Mouse (Mus musculus): ENCODE data around the gene Hoxb1.

Gene Hoxb1

GRCm38 (mm10) chr11:96365441-96366091 lies at the start of gene Hoxb1:
TSS of gene Hoxb1 (plus strand) at chr11:96365752.
- in situ Hi-C loops (cut with MboI; ENCODE audit: low pct_unique_long_range_greater_than_20kb in 1 of 2, low sequenced_read_pairs in 2 of 2, unreplicated experiment in 1 of 2) = no loop called here

GRCm38 (mm10) chr11:96316696-96317607 lies 48.6 kb upstream of the Hoxb1 start:
- in situ Hi-C loops (cut with MboI; ENCODE audit: low pct_unique_long_range_greater_than_20kb in 1 of 2, low sequenced_read_pairs in 2 of 2, unreplicated experiment in 1 of 2) = loop anchor here (25.0 kb wide), 1 partner anchor 545 kb away; no protein-coding TSS in a partner anchor

DNA sequence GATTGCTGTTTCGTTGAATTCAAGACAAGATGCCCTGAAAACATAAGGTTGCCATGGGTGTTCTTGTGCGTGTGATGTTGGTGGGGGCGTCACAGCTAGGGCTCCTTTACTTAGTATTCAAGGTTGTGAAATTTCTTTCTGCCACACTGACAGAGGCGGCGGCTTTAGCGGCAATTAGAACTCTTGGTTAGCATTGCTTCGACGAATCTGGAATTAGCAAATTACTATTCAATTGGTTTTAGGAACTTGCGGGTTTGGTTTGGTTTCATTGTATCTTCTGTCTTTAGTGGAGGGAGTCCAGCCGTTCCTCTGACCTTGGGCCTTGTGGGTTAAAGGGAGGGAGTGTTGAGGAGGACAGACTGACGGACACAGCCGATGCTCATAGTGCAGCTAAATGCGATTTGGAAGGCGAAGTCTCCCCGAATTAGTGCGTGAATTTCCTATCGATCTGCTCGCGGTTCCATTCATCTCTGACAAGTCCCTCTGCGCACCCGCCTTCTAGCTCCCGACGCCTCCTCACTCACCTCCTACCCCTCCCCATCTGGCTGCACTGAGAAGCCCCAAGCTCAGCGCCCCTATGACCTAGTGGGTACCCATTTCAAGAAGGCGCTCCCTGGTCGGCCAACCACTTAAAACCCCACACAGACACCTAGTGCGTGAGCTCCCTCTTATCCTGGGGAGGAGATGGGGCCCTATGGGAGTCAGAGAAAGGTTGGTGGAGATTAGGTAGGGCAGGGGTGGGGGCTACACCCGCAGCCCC lies 47.8 kb upstream of the Hoxb1 start, which contains the start of gene Hoxb4:
TSS of gene Hoxb4 (plus strand) at position 660 of the 760 bp plus-strand sequence.
- in situ Hi-C loops (cut with MboI; ENCODE audit: low pct_unique_long_range_greater_than_20kb in 1 of 2, low sequenced_read_pairs in 2 of 2, unreplicated experiment in 1 of 2) = loop anchor here (25.0 kb wide), 1 partner anchor 545 kb away; no protein-coding TSS in a partner anchor

DNA sequence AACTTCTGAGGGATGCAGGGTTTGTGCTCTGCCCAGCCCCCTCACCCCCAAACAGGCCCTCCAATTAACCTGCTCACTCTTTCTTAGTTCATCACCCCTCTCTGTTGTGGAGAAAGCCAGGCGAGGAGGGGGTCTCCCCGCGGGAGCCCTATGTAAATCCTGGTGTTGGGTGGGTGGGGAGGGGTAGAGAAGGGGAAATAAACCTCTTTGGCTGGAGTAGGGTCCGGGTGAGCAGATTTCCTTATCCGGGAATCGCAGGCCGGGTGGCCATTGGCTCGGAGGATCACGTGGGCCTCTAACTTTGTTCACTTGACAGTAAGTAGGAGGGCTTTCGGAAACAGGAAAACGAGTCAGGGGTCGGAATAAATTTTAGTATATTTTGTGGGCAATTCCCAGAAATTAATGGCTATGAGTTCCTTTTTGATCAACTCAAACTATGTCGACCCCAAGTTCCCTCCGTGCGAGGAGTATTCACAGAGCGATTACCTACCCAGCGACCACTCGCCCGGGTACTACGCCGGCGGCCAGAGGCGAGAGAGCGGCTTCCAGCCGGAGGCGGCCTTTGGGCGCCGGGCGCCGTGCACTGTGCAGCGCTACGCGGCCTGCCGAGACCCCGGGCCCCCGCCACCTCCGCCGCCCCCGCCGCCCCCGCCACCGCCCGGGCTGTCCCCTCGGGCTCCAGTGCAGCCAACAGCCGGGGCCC lies 47.0 kb upstream of the Hoxb1 start:
- in situ Hi-C loops (cut with MboI; ENCODE audit: low pct_unique_long_range_greater_than_20kb in 1 of 2, low sequenced_read_pairs in 2 of 2, unreplicated experiment in 1 of 2) = loop anchor here (25.0 kb wide), 1 partner anchor 544 kb away; no protein-coding TSS in a partner anchor

DNA sequence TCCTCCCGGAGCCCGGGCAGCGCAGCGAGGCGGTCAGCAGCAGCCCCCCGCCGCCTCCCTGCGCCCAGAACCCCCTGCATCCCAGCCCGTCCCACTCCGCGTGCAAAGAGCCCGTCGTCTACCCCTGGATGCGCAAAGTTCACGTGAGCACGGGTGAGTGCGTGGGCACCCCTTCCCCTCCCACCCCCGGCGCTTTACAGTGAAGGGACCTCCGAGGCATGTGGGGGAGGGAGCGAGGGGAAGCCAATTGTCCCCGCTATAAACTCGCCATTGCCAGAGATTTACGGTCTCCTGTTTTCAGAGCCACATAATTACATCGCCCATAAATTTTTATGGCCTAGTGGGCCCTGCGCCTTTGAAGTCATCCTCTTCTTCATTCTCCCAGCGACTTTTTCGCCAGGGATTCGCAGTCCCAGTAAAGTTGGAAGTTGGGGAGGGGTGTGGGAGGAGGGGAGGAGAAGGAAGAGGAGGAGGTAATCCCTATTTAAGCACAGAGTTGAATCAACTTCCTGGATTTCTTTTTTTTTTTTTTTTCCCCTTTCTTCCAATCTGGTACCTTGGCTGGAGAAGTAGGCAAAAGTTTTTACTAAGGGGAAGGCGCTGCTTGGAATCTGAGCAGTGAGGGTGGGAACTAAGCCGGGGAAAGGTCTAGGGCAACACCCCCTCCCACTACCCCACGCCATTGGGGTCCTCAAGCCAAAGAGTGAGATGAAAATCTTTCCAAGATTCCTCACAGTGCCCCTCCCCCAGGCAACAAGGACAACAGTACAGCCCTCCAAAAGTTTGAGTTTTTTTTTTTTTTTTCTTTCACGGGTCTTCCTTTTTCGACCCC lies 46.3 kb upstream of the Hoxb1 start:
- in situ Hi-C loops (cut with MboI; ENCODE audit: low pct_unique_long_range_greater_than_20kb in 1 of 2, low sequenced_read_pairs in 2 of 2, unreplicated experiment in 1 of 2) = loop anchor here (25.0 kb wide), 1 partner anchor 543 kb away; no protein-coding TSS in a partner anchor

DNA sequence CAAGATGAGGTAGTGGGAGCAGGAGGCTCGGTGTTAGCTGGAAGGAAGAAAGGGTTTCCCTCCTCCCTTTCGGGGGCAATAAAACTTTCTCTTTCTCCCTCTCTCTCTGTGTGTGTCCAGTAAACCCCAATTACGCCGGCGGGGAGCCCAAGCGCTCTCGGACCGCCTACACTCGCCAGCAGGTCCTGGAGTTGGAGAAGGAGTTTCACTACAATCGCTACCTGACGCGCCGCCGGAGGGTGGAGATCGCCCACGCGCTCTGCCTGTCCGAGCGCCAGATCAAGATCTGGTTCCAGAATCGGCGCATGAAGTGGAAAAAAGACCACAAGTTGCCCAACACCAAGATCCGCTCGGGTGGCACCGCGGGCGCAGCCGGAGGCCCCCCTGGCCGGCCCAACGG lies 45.6 kb upstream of the Hoxb1 start:
- in situ Hi-C loops (cut with MboI; ENCODE audit: low pct_unique_long_range_greater_than_20kb in 1 of 2, low sequenced_read_pairs in 2 of 2, unreplicated experiment in 1 of 2) = loop anchor here (10.0 to 25.0 kb wide), 2 partner anchors 145 to 542 kb away; no protein-coding TSS in a partner anchor

- in situ Hi-C loops (cut with MboI; ENCODE audit: low pct_unique_long_range_greater_than_20kb in 1 of 2, low sequenced_read_pairs in 2 of 2, unreplicated experiment in 1 of 2) = loop anchor here (10.0 to 25.0 kb wide), 2 partner anchors 146 to 542 kb away; no protein-coding TSS in a partner anchor
These were observed 44.9 kb upstream of the Hoxb1 start for GRCm38 (mm10) chr11:96320688-96321087.

- in situ Hi-C loops (cut with MboI; ENCODE audit: low pct_unique_long_range_greater_than_20kb in 1 of 2, low sequenced_read_pairs in 2 of 2, unreplicated experiment in 1 of 2) = loop anchor here (10.0 to 25.0 kb wide), 2 partner anchors 147 to 540 kb away; no protein-coding TSS in a partner anchor
These were observed 43.7 kb upstream of the Hoxb1 start for GRCm38 (mm10) chr11:96321846-96322245.

DNA sequence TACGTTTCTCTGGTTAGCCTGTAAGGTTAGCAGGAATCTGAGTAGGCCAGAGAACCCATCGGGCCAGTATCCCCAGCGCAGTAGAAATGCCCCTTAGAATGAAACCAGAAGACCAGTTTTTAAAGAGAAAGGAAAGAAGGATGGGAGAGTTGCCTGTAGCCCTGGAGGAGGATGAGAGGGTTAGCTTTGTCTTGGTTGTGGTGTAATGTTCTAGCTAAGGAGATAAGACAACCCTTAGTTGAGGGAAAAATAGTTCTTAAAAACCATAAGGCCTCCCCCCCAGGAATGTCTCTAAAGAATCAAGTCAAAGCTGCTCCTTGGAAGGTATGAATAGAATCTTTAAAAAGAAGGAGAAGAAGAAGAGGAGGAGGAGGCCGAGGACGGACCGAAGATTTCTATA lies 42.8 kb upstream of the Hoxb1 start:
- in situ Hi-C loops (cut with MboI; ENCODE audit: low pct_unique_long_range_greater_than_20kb in 1 of 2, low sequenced_read_pairs in 2 of 2, unreplicated experiment in 1 of 2) = loop anchor here (10.0 to 25.0 kb wide), 2 partner anchors 148 to 540 kb away; no protein-coding TSS in a partner anchor

DNA sequence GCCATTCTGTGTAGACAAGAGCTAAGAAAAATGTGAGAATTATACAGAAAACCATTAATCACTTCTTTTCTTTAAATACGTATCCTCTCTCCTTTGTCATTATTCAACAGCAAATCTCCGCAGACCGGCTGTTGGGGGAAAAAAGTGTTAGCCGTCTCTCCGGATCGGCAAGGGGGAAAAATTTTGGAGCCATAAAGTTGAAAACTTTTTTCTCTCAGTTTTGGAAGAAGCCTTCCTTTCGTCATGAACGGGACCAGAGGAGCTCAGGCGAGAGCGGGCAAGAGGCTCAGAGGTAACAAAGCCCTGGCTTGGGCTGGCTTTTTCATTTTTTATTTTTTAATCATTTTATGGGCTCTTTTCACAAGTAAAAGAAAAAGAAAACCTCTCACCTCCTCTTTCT lies 42.4 kb upstream of the Hoxb1 start, which contains the start of gene Hoxb3:
TSS of gene Hoxb3 (plus strand) at position 173 of the 400 bp plus-strand sequence.
- in situ Hi-C loops (cut with MboI; ENCODE audit: low pct_unique_long_range_greater_than_20kb in 1 of 2, low sequenced_read_pairs in 2 of 2, unreplicated experiment in 1 of 2) = loop anchor here (10.0 to 25.0 kb wide), 2 partner anchors 148 to 539 kb away; no protein-coding TSS in a partner anchor

- in situ Hi-C loops (cut with MboI; ENCODE audit: low pct_unique_long_range_greater_than_20kb in 1 of 2, low sequenced_read_pairs in 2 of 2, unreplicated experiment in 1 of 2) = loop anchor here (10.0 to 25.0 kb wide), 2 partner anchors 149 to 538 kb away; no protein-coding TSS in a partner anchor
These were observed 41.4 kb upstream of the Hoxb1 start for GRCm38 (mm10) chr11:96324125-96324524.

DNA sequence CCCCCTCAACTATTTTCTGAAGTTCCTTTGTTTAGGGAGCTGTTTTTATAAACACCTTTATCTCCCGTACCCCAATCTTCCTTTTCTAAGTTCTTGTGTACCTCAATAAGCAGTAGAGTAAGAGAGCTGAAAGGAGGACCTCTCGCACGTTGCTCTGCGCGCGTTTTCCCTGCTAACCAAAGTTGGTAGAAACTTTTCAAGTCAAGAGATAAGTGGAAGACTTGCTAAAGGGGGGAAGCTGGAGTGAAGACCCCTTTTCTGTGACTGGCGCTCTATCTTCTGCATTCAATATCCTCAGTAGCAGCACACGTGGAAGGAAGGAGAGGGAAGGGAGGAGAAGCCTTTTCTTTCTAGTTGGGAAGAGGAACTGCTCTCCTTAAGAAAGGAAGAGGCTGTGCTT lies 40.6 kb upstream of the Hoxb1 start:
- in situ Hi-C loops (cut with MboI; ENCODE audit: low pct_unique_long_range_greater_than_20kb in 1 of 2, low sequenced_read_pairs in 2 of 2, unreplicated experiment in 1 of 2) = loop anchor here (10.0 to 25.0 kb wide), 3 partner anchors 150 to 687 kb away; partner anchors contain the start of gene Sp6 (in 1 of the 2)

DNA sequence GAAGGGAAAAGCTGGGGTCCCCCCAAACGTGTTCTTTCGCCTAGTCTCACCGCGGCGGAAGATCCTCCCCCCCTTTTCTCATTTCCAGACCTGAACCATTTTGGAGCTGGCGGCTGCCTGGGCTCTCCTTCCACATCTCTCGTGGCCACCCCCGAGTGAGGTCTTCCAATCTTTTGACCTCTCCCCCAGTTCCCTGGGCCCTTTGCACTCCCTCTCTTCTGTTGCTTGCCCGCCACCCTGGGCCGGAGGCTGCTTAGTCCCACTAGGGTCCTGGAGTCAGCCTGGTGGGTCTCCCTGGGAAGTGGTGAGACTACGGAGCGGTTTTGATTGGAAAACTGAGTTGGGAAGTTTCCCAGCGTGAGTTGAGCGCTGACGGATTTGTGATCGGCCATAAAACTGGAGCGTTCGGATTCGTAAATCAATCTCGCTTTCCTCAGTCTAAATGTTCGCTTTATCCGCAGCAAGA lies 39.8 kb upstream of the Hoxb1 start:
- in situ Hi-C loops (cut with MboI; ENCODE audit: low pct_unique_long_range_greater_than_20kb in 1 of 2, low sequenced_read_pairs in 2 of 2, unreplicated experiment in 1 of 2) = loop anchor here in 1 of 2 experiments (10.0 to 25.0 kb wide), 2 partner anchors 151 to 687 kb away; partner anchors contain the start of gene Sp6

- in situ Hi-C loops (cut with MboI; ENCODE audit: low pct_unique_long_range_greater_than_20kb in 1 of 2, low sequenced_read_pairs in 2 of 2, unreplicated experiment in 1 of 2) = loop anchor here in 1 of 2 experiments (10.0 to 25.0 kb wide), 2 partner anchors 152 to 686 kb away; partner anchors contain the start of gene Sp6
These were observed 38.8 kb upstream of the Hoxb1 start for GRCm38 (mm10) chr11:96326705-96327104.

- in situ Hi-C loops (cut with MboI; ENCODE audit: low pct_unique_long_range_greater_than_20kb in 1 of 2, low sequenced_read_pairs in 2 of 2, unreplicated experiment in 1 of 2) = loop anchor here in 1 of 2 experiments (10.0 to 25.0 kb wide), 2 partner anchors 152 to 685 kb away; partner anchors contain the start of gene Sp6
These were observed 38.4 kb upstream of the Hoxb1 start for GRCm38 (mm10) chr11:96327122-96327521.

GRCm38 (mm10) chr11:96327750-96328149 lies 37.8 kb upstream of the Hoxb1 start:
- in situ Hi-C loops (cut with MboI; ENCODE audit: low pct_unique_long_range_greater_than_20kb in 1 of 2, low sequenced_read_pairs in 2 of 2, unreplicated experiment in 1 of 2) = loop anchor here in 1 of 2 experiments (10.0 to 25.0 kb wide), 2 partner anchors 153 to 685 kb away; partner anchors contain the start of gene Sp6

Data from mouse embryonic stem cell (cell line).